Mouse (Mus musculus) forebrain, embryonic 11.5 days (tissue): ENCODE data around the gene Fggy. TPM values are rescaled to one million over a fixed set of nuclear protein-coding genes. Genes with fewer than 3 reads are reported as not detected.
A peak's percentile ranks its signal among the peaks of the same experiment; 100 is the strongest.

Experiments
- ATAC-seq: fragments of 200-750 bp; cut with Nextera tagmentation; replicated peaks from 2 replicates; pipeline ENCODE4 v1.8.0; 2017; ENCODE audit warnings: moderate TSS enrichment; ENCODE audit not compliant: low FRiP score
- DNase-seq: peaks from one replicate; pipeline ENCODE4 v3.0.0-alpha.2; 2017; ENCODE audit warnings: low spot score
- H3K27ac ChIP-seq: fragments of 300-500 bp; sonication (generic); 2 replicates; pipeline ENCODE4 v1.5.1; 2014; ENCODE audit warnings: low read depth, low read length
- H3K27me3 ChIP-seq: fragments of 300-500 bp; sonication (generic); 2 replicates; pipeline ENCODE4 v1.6.1; 2014; ENCODE audit warnings: mild to moderate bottlenecking, low read length, mixed read lengths; ENCODE audit not compliant: control insufficient read depth, insufficient read depth
- H3K36me3 ChIP-seq: fragments of 300-500 bp; sonication (generic); 2 replicates; pipeline ENCODE4 v1.6.1; 2014; ENCODE audit warnings: mild to moderate bottlenecking, low read length, moderate library complexity, mixed read lengths; ENCODE audit not compliant: control insufficient read depth, insufficient read depth
- H3K4me1 ChIP-seq: fragments of 300-500 bp; sonication (generic); replicated peaks from 2 replicates; pipeline ENCODE4 v1.6.1; 2014; ENCODE audit warnings: low read length, mixed read lengths; ENCODE audit not compliant: control insufficient read depth, insufficient read depth
- H3K4me2 ChIP-seq: fragments of 300-500 bp; sonication (generic); 2 replicates; pipeline ENCODE4 v1.6.1; 2014; ENCODE audit warnings: low read depth, mild to moderate bottlenecking, low read length, moderate library complexity, mixed read lengths; ENCODE audit not compliant: severe bottlenecking
- H3K4me3 ChIP-seq: fragments of 300-500 bp; sonication (generic); 2 replicates; pipeline ENCODE4 v1.5.1; 2014; ENCODE audit warnings: low read depth, low read length
- H3K9ac ChIP-seq: fragments of 300-500 bp; sonication (generic); 2 replicates; pipeline ENCODE4 v1.6.1; 2014; ENCODE audit warnings: low read length
- H3K9me3 ChIP-seq: fragments of 300-500 bp; sonication (generic); 2 replicates; pipeline ENCODE4 v1.6.1; 2016; ENCODE audit warnings: low read length, mixed read lengths; ENCODE audit not compliant: control insufficient read depth
- WGBS: fragments of 180-500 bp; shearing (Covaris S2); extraction: QIAGEN DNeasy Blood & Tissue Kit; methylation state at CpG from one replicate; pipeline ENCODE4 v1.1.7; 2014; 5-methylcytosine and 5-hydroxymethylcytosine counted together
- polyA plus RNA-seq: library from polyadenylated mRNA; unstranded; fragments of >200 nt; fragmentation: Nextera tagmentation; extraction: Ambion mirVana; gene quantifications from 2 replicates; pipeline ENCODE4 v1.2.1, GENCODE M21; 2014

The Fggy gene
- polyA plus RNA-seq, 1 experiment from 2014 or later: 7.7 TPM

DNA sequence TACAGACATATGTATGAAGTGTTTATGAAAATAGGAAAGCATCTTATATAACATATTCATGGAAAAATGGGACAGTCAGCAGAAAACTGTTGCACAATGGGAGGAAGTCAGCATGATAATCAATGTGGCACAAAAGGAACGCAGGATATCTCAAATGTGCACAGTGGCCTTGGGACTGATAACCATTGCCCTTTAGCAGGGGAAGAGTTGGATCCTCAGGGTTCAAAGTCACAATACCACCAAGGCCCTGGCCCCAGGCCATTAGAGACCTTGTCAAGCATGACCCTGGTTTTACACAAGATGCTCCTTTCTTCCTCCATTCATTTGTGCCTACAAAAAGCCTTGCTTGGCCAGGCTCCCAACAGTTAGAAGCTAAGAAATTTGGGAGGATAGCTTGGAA, 83.5 kb downstream of the Fggy start:
- no peak overlapping the region for H3K4me2 ChIP-seq
- no peaks in the 10 kb centered on the region for H3K27me3 ChIP-seq
- no peak overlapping the region for H3K4me3 ChIP-seq
- 0 out of 2 replicates have a peak, but pooled peaks cover 2% of the 10 kb centered on the region for H3K4me1 ChIP-seq
- 91% methylated on average over 1 of the region's 1 CpGs for WGBS
- no peaks in the 10 kb centered on the region for H3K9me3 ChIP-seq
- DNase-seq: no peak
- H3K36me3 ChIP-seq: no peaks in the 10 kb centered on the region
- H3K9ac ChIP-seq: no peak overlapping the region
- H3K27ac ChIP-seq: no peak overlapping the region
- no peak for ATAC-seq

DNA sequence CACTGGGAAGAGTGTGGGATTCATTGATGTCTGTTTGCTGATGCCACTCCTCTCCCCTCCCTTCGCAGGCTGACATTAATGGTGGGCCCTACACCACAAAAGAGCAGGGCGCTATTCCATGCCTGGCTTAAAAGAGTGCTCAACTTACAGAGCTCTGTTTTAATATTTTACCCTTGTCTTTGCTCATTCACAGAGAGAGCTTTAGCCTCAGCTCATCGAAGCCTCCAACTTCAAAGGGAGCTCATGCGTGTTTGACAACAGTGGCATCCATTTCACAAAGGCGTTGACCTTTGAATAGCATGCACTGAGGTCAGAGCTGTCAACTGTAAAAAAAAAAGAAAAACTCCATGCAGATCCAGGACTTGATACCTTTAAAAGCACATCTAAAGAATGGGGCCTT, 86.7 kb downstream of the Fggy start:
- no peaks in the 10 kb centered on the region for H3K9me3 ChIP-seq

DNA sequence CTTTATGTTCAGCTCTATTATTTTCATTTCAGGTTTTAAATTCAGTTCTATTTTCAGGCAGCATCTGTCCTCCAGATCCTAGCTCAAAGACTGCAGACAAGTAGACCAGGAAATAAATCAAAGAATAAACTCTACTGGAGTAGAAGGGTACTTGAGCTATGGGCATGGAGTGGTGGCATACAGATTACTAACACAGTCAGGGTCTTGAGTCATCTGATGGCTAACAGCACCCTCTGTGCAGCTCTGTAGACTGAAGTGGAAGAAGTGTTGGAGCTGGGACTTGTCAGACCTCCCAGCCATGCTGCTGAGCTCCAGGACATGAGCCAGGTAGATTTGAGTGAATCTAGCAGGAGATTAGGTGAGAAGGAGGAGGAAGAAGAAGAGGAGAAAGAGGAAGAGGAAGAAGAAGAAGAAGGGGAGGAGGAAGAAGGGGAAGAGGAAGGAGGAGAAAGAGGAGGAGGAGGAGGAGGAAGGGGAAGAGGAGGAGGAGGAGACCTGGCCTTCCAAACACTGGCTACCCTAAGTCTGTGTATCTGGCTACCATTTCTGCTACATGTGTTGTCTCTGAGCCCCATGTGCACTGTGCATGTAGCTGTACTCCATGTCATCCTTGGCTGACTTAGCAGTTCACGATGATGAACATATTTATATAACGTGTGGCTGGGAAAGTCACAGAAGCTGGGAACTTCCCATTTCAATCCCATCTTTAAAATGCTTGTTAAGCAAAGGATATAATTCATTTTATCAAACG, 91.7 kb downstream of the Fggy start:
- ATAC-seq: no peak
- Histone ChIP-seq H3K27ac (no peak overlapping the region), H3K4me2 (no peak overlapping the region), H3K4me3 (no peak overlapping the region), H3K36me3 (no peaks in the 10 kb centered on the region), H3K27me3 (no peaks in the 10 kb centered on the region), H3K9me3 (no peaks in the 10 kb centered on the region), H3K4me1 (peaks cover 13% of the 10 kb centered on the region; the same call in 1 of the 2 replicates), H3K9ac (no peak overlapping the region)
- no peak for DNase-seq
- WGBS: 84% methylated on average over 3 of the region's 3 CpGs

More for the DNA sequence above, 86.7 kb downstream of the Fggy start:
- WGBS: 40% methylated on average over 5 of the region's 5 CpGs
- H3K27ac ChIP-seq: no peak overlapping the region
- H3K9ac ChIP-seq: no peak overlapping the region
- no peak overlapping the region for H3K4me3 ChIP-seq
- no peaks in the 10 kb centered on the region for H3K36me3 ChIP-seq
- H3K4me1 ChIP-seq: 0 out of 2 replicates have a peak, but pooled peaks cover 2% of the 10 kb centered on the region
- DNase-seq: no peak
- H3K4me2 ChIP-seq: no peak overlapping the region
- no peaks in the 10 kb centered on the region for H3K27me3 ChIP-seq
- ATAC-seq: 0 out of 2 replicates have a peak, but pooled peaks have one; percentile 27

DNA sequence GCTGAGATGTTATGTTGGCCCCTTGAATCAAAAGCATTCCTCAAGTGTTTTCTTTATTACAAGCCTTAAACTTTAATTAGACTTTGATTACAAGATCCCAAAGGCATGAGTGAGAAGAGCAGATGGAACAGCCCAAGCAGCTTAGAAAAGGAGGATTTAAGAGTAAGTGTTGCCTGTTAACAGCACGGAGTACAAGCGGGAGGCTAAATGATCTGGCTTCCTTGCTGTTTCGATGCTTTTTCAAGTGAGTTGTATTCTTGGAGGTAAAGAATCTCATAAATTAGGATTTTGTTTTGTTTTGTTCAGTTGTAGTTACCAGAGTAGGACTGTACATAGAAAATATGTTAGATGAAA, 92.2 kb downstream of the Fggy start:
- Histone ChIP-seq H3K4me2 (no peak overlapping the region), H3K4me1 (peaks cover 11% of the 10 kb centered on the region; the same call in 1 of the 2 replicates), H3K9ac (no peak overlapping the region), H3K4me3 (no peak overlapping the region), H3K9me3 (no peaks in the 10 kb centered on the region), H3K27me3 (no peaks in the 10 kb centered on the region), H3K36me3 (no peaks in the 10 kb centered on the region), H3K27ac (no peak overlapping the region)
- no peak for ATAC-seq
- no peak for DNase-seq
- 91% methylated on average over 3 of the region's 3 CpGs for WGBS

DNA sequence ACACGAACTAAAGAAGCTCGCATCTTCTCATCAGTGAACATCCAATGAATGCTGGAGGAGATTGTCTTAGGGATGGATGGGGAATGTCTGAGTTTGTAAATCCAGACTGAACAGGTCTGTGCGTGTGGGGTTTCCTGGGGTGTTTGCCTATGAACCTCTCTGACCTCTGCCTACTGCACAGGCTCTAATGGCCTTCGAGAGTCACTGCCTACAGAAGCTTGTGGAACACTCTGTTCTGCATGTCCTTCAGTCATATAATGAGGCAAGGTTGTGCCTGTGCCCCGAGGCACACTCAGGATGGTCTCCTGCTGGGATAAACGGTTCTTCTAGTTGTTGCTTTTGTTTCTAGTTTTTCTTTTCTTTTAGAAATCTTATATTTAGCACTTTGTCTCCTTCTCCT, 92.7 kb downstream of the Fggy start:
- Histone ChIP-seq H3K36me3 (no peaks in the 10 kb centered on the region), H3K4me1 (peaks cover 11% of the 10 kb centered on the region; the same call in 1 of the 2 replicates), H3K4me2 (no peak overlapping the region), H3K9ac (no peak overlapping the region), H3K9me3 (no peaks in the 10 kb centered on the region), H3K27me3 (no peaks in the 10 kb centered on the region), H3K4me3 (no peak overlapping the region), H3K27ac (no peak overlapping the region)
- WGBS: 65% methylated on average over 6 of the region's 6 CpGs
- ATAC-seq (no peak), DNase-seq (no peak)

DNA sequence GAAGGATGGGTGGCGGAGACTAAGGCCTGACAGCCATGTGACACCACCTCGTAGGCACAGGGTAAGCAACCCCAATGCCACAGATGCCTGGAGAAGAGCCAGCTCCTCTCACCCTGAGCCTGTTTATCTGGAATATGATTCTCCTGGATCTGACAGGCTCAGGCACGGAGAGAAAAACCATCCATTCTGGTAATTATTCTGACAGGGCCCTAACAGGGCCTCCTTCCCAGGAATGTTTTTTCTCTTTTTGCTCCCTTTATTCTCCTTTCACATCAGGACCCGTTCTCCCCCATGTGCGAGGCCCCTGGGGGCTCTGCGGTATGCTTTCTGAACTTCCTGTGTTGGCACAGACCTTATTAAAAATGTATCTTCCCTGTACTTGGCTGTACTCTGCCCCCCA, 94.7 kb downstream of the Fggy start:
- peak overlapping the region; percentile 16 for H3K9ac ChIP-seq
- H3K4me3 ChIP-seq: no peak overlapping the region
- H3K27me3 ChIP-seq: no peaks in the 10 kb centered on the region
- H3K27ac ChIP-seq: no peak overlapping the region
- H3K9me3 ChIP-seq: no peaks in the 10 kb centered on the region
- 60% methylated on average over 6 of the region's 6 CpGs for WGBS
- ATAC-seq (no peak), DNase-seq (no peak)
- no peaks in the 10 kb centered on the region for H3K36me3 ChIP-seq
- H3K4me2 ChIP-seq: no peak overlapping the region
- peaks cover 11% of the 10 kb centered on the region; the same call in 1 of the 2 replicates for H3K4me1 ChIP-seq

DNA sequence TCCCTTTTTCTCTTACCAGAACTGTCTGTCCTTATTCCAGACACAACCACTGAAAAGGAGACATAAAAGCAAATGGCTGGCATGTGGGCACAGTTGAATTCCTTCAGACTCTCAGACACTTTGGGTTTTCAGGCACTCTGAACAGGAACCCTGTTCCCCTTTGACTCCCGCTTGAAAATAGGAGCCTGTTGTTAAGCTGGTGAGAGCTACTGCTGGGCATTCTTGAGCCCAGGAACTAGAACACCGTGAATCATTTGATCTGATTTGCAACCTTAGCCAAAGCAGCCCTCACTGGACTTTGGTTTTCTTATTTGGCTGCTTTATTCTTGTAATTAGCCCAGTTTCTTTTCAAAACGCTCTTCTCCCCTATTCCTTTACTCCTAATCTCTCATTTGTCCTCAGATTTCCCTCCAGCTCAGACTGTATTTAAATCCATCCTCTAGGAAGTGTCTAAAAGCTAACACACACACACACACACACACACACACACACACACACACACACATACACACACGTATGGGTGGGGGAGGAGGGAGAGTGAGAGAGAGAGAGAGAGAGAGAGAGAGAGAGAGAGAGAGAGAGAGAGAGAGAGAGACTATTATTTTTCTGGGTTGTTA, 96.1 kb downstream of the Fggy start:
- H3K36me3 ChIP-seq: no peaks in the 10 kb centered on the region
- no peaks in the 10 kb centered on the region for H3K9me3 ChIP-seq
- no peak overlapping the region for H3K4me3 ChIP-seq
- no peak overlapping the region for H3K9ac ChIP-seq
- DNase-seq (no peak), ATAC-seq (peak; percentile 63; the same call in 1 of the 2 replicates)
- H3K27ac ChIP-seq: 0 out of 2 replicates have a peak overlapping the region, but pooled peaks have one; percentile 18
- WGBS: 5% methylated on average over 3 of the region's 4 CpGs
- H3K4me2 ChIP-seq: no peak overlapping the region
- peaks cover 11% of the 10 kb centered on the region; the same call in 1 of the 2 replicates for H3K4me1 ChIP-seq
- no peaks in the 10 kb centered on the region for H3K27me3 ChIP-seq

DNA sequence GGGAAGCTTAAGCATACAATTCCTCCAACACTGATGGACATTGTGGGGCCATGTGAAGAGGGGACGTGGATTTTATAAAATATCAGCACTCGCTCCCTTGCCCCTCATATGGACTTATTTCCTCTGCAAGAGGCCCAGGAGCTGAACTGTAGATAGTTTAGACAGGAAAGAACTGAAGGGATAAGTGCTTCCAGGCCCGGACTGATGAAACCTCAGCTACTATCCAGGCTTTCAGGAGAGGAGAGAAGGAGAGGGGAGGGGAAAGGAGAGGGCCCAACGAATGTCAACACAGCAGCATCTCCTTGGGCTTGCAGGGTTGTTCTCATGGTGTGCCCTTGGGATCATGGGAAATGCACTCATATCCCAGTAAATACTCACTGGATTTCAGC, 96.6 kb downstream of the Fggy start:
- Histone ChIP-seq H3K27me3 (no peaks in the 10 kb centered on the region), H3K9me3 (no peaks in the 10 kb centered on the region), H3K4me3 (no peak overlapping the region), H3K27ac (0 out of 2 replicates have a peak overlapping the region, but pooled peaks have one; percentile 18), H3K4me1 (peaks cover 11% of the 10 kb centered on the region; the same call in 1 of the 2 replicates), H3K9ac (no peak overlapping the region), H3K36me3 (no peaks in the 10 kb centered on the region), H3K4me2 (no peak overlapping the region)
- 58% methylated on average over 4 of the region's 4 CpGs for WGBS
- ATAC-seq: no peak
- DNase-seq: no peak
